Mouse (Mus musculus) neutrophil, adult 59 days (primary cell): Measurements from ENCODE around the gene Mospd1. TPM values are rescaled to one million over a fixed set of nuclear protein-coding genes. Genes with fewer than 3 reads are reported as not detected.

ENCODE experiments used
- total RNA-seq, 2 experiments: library from RNA; stranded (reverse); gene quantifications; 1 replicate in 1 of 2; 2 replicates in 1 of 2; pipeline ENCODE4 v1.2.4; 2023

Gene Mospd1
- total RNA-seq: 10 to 100 TPM; 21.6 to 22.0 TPM

GRCm38 (mm10) chrX:53370366-53370740 lies at the start of gene Mospd1:
Mospd1 (minus strand) TSS chrX:53370502.

Other genes with a start within 250 kb of the Mospd1 start
- gene Plac1, start 130.4 kb downstream of the Mospd1 start, total RNA-seq: not detected
- gene Fam122b, start 100.7 kb downstream of the Mospd1 start, total RNA-seq: 1 to 10 TPM; 5.6 to 6.1 TPM
- gene Fam122c, start 97.1 kb downstream of the Mospd1 start, total RNA-seq: not detected
- gene Etd, start 64.4 kb upstream of the Mospd1 start, total RNA-seq: not detected
- not detected for gene Rtl8c, start 237.5 kb upstream of the Mospd1 start, total RNA-seq
- gene Gm14597, start 238.5 kb upstream of the Mospd1 start, total RNA-seq: not detected